Mouse (Mus musculus) heart, adult 2 months (tissue): ENCODE data around the gene Aldh1l1. TPM values are rescaled to one million over a fixed set of nuclear protein-coding genes. Genes with fewer than 3 reads are reported as not detected.

Source experiments
- DNase-seq, 2 experiments: peaks; one replicate each; pipeline ENCODE4 v3.0.0; 2021
- H3K27ac ChIP-seq: fragments of 200-600 bp; 2 replicates; pipeline ENCODE4 v1.8.1; 2022
- H3K27me3 ChIP-seq: fragments of 200-500 bp; 2 replicates; pipeline ENCODE4 v1.6.1; 2012; ENCODE audit warnings: mild to moderate bottlenecking, low read length, inconsistent platforms, mixed read lengths; ENCODE audit not compliant: control insufficient read depth, insufficient read depth
- H3K36me3 ChIP-seq: fragments of 200-500 bp; 2 replicates; pipeline ENCODE4 v1.6.1; 2012; ENCODE audit warnings: low read length, inconsistent platforms; ENCODE audit not compliant: control insufficient read depth, insufficient read depth
- H3K4me1 ChIP-seq: fragments of 200-500 bp; 2 replicates; pipeline ENCODE4 v1.6.1; 2011; ENCODE audit warnings: low read length; ENCODE audit not compliant: control insufficient read depth, insufficient read depth
- H3K4me3 ChIP-seq: fragments of 200-600 bp; 2 replicates; pipeline ENCODE4 v1.8.1; 2022
- H3K79me2 ChIP-seq: fragments of 200-500 bp; replicated peaks from 2 replicates; pipeline ENCODE4 v1.6.1; 2012; ENCODE audit warnings: mild to moderate bottlenecking, inconsistent platforms, low read length, moderate library complexity, mixed read lengths; ENCODE audit not compliant: control insufficient read depth, insufficient read depth
- H3K9ac ChIP-seq: fragments of 200-500 bp; 2 replicates; pipeline ENCODE4 v1.6.1; 2012; ENCODE audit warnings: low read depth, mild to moderate bottlenecking, control low read depth, inconsistent platforms, low read length, mixed read lengths
- CTCF ChIP-seq: fragments of 200-600 bp; IDR thresholded peaks from 2 replicates; pipeline ENCODE4 v1.8.1; 2022; ENCODE audit warnings: antibody characterized with exemption, mild to moderate bottlenecking, moderate library complexity
- EP300 ChIP-seq: fragments of 200-500 bp; IDR thresholded peaks from 2 replicates; pipeline ENCODE4 v1.6.1; 2011; ENCODE audit warnings: low read depth, low read length, control low read depth; ENCODE audit not compliant: insufficient read depth
- POLR2A ChIP-seq: fragments of 200-500 bp; IDR thresholded peaks from 2 replicates; pipeline ENCODE4 v1.6.1; 2011; ENCODE audit warnings: mild to moderate bottlenecking, low read depth, low read length, control low read depth; ENCODE audit not compliant: insufficient read depth
- WGBS: fragments of 180-500 bp; shearing (Covaris S2); methylation state at CpG from one replicate; pipeline ENCODE4 v1.1.7; 2018; 5-methylcytosine and 5-hydroxymethylcytosine counted together
- intact Hi-C: fragments of 180-260 bp; cut with DNase I; formaldehyde crosslinking; loops from one replicate; pipeline ENCODE4 v1.15.1; 2025
- polyA plus RNA-seq: library from polyadenylated mRNA; depleted of rRNA; stranded (reverse); fragments of >200 nt; gene quantifications from 2 replicates; pipeline ENCODE4 v1.2.3, GENCODE M21; 2012
- total RNA-seq, 2 experiments: library from RNA; stranded (reverse); gene quantifications; 2 replicates each; pipeline ENCODE4 v1.2.3; 2021

Gene Aldh1l1
- total and polyA plus RNA-seq, 3 experiments = 2.5 to 3.7 (median 3.2) TPM

- peak in 1 of 2 experiments; percentile 63 for DNase-seq
- TF ChIP-seq POLR2A = no peak
- no peak for TF ChIP-seq CTCF
- no peak for TF ChIP-seq EP300
- Histone ChIP-seq H3K27me3 (no peaks in the 10 kb centered on the region), H3K36me3 (no peaks in the 10 kb centered on the region), H3K9ac (no peak overlapping the region), H3K79me2 (no peaks in the 10 kb centered on the region), H3K4me3 (no peak overlapping the region), H3K27ac (no peak overlapping the region), H3K4me1 (no peaks in the 10 kb centered on the region)
- intact Hi-C loops = loop anchor here (2.0 kb wide), 1 partner anchor 36 kb away; no protein-coding TSS in a partner anchor
- 71% methylated on average over 4 of the region's 4 CpGs for WGBS
Measured at GRCm38 (mm10) chr6:90539271-90539670, 53.0 kb downstream of the Aldh1l1 start.

DNA sequence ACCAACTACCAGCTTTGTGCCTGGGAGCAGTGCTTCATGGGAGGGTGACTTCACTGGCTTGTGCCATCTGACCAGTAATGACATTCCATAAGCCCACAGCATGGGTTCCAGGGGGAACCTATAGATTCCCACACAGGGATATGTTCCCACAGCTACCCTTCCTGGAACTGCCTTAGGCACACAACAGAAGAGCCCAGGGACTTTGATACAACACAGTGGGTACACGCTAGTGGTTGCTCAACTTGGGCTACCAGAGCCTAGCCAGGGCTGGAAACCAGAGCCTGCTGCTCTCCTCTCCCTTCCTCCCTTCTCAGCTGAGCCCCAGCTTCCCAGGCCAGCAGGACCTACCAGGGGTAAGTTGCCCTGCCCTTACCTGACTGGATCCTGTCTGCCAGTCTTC is 54.3 kb downstream of the Aldh1l1 start:
- Histone ChIP-seq H3K27ac (no peak overlapping the region), H3K4me3 (no peak overlapping the region), H3K9ac (no peak overlapping the region), H3K27me3 (no peaks in the 10 kb centered on the region), H3K36me3 (no peaks in the 10 kb centered on the region), H3K4me1 (no peaks in the 10 kb centered on the region), H3K79me2 (no peaks in the 10 kb centered on the region)
- no peak for TF ChIP-seq POLR2A
- TF ChIP-seq EP300 = no peak
- TF ChIP-seq CTCF = no peak
- intact Hi-C loops = no loop called here
- DNase-seq = no peak
- WGBS = 88% methylated on average over 1 of the region's 1 CpGs

- Histone ChIP-seq H3K4me3 (no peak overlapping the region), H3K27me3 (no peaks in the 10 kb centered on the region), H3K36me3 (no peaks in the 10 kb centered on the region), H3K4me1 (no peaks in the 10 kb centered on the region), H3K9ac (no peak overlapping the region), H3K27ac (no peak overlapping the region), H3K79me2 (no peaks in the 10 kb centered on the region)
- intact Hi-C loops = no loop called here
- no peak for TF ChIP-seq EP300
- no peak for TF ChIP-seq CTCF
- TF ChIP-seq POLR2A = no peak
- no peak for DNase-seq
- WGBS = 77% methylated on average over 5 of the region's 5 CpGs
Measured at GRCm38 (mm10) chr6:90541367-90541772, 55.1 kb downstream of the Aldh1l1 start.

DNA sequence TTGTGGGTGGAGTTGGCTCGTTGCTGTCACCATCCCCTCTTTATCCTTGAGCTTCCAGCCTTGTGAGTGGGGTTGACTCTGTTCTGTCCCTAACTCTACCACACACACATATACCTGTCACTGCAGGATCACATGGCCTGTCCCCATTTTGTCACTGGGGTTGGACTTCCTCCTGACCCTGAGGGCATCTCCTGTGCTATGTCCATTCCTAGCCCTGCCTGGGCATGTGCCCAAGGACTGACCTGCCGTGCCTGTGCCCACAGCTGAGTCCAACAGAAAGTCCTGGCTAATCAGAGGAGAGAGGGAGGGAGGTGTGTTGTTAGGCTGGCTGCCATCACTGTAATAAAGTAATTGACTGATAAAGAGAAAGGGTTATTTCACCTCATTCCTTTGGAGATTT is 58.2 kb downstream of the Aldh1l1 start:
- Histone ChIP-seq H3K4me3 (no peak overlapping the region), H3K79me2 (no peaks in the 10 kb centered on the region), H3K36me3 (no peaks in the 10 kb centered on the region), H3K27me3 (no peaks in the 10 kb centered on the region), H3K9ac (no peak overlapping the region), H3K4me1 (no peaks in the 10 kb centered on the region; the same call in 1 of the 2 replicates), H3K27ac (no peak overlapping the region)
- peak in 1 of 2 experiments; percentile 40 for DNase-seq
- 28% methylated on average over 2 of the region's 2 CpGs for WGBS
- TF ChIP-seq EP300 (0 out of 2 replicates have a peak, but pooled peaks have one; percentile 36), POLR2A (no peak)
- intact Hi-C loops = no loop called here

DNA sequence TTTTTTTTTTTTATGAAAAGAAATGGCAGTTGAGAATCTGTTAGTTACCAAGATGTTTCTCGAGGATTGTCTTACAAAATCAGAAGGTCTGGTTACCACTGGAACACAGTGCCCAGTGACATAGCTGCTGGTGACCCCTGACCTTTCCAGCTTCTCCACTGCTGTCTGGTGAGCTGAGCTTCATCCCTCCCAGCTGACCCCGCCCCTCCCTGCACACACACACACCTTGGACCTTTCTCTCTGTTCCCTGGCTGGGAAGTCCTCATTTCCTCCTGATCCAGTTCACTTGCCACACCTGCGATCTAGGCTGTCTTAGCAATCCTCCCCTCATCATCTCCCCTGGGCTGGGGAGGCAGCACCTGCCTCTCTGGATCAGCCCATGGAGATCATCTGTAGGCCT is 60.0 kb downstream of the Aldh1l1 start:
- Histone ChIP-seq H3K4me3 (no peak overlapping the region), H3K4me1 (peaks cover 2% of the 10 kb centered on the region), H3K79me2 (no peaks in the 10 kb centered on the region), H3K9ac (no peak overlapping the region), H3K27me3 (no peaks in the 10 kb centered on the region), H3K36me3 (no peaks in the 10 kb centered on the region), H3K27ac (no peak overlapping the region)
- WGBS = 73% methylated on average over 3 of the region's 3 CpGs
- TF ChIP-seq POLR2A (no peak), CTCF (no peak), EP300 (no peak)
- intact Hi-C loops = no loop called here
- no peak for DNase-seq

GRCm38 (mm10) chr6:90547041-90547440 is 60.8 kb downstream of the Aldh1l1 start:
- no peak for DNase-seq
- H3K4me1 ChIP-seq = peaks cover 2% of the 10 kb centered on the region
- H3K79me2 ChIP-seq = no peaks in the 10 kb centered on the region
- no peaks in the 10 kb centered on the region for H3K36me3 ChIP-seq
- H3K9ac ChIP-seq = no peak overlapping the region
- WGBS = 83% methylated on average over 3 of the region's 3 CpGs
- H3K27ac ChIP-seq = no peak overlapping the region
- H3K27me3 ChIP-seq = no peaks in the 10 kb centered on the region
- intact Hi-C loops = no loop called here
- H3K4me3 ChIP-seq = no peak overlapping the region
- no peak for TF ChIP-seq EP300
- TF ChIP-seq CTCF = no peak
- no peak for TF ChIP-seq POLR2A
